Mouse (Mus musculus): ENCODE results near the gene Wdr89.
A peak's percentile ranks its signal among the peaks of the same experiment; 100 is the strongest.
"Not testable (repeated sequence)": the region's sequence is repeated elsewhere in the genome, so short reads cannot be mapped to it uniquely, and the experiment has no call there.

Gene Wdr89

GRCm38 (mm10) chr12:75669258-75670106 lies at the start of gene Wdr89:
TSS of gene Wdr89 (minus strand) at chr12:75669537.
- peak; percentile 100 for DNase-seq (ENCODE audit: low read depth)

DNA sequence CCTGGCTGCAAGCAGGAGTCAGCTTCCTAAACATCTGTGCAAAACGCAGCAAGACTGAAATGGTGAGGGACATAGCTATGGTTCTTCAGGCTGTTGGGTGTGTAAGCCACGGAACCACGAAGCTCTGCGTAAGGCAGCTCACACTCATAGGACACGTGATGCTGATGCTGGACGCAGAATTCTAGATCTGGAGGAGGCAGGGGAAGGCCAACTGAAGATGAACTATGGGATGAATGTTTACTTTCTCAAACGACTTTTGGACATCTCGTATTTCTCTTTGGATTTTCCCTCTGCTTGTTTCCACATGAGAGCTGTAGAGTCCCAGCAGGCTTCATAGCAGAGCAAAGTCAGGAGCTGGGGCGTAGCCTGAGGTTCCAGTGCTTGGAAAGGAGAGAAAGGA lies 44.3 kb upstream of the Wdr89 start:
- no peak for DNase-seq (ENCODE audit: low read depth)

DNA sequence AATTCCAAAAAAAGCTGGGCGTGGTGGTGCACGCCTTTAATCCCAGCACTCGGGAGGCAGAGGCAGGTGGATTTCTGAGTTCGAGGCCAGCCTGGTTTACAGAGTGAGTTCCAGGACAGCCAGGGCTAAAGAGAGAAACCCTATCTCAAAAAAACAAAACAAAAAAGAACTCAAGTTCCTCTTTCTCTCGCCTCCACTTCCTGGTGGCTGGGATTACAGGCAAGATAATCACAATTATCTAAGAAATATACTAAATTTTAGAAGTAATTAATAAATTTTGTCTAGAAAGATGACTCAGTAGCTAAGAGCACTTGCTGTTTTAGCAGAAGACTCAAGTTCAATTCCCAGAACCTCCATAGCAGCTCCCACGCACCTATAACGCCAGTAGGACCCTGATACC lies 43.6 kb upstream of the Wdr89 start:
- DNase-seq (ENCODE audit: low read depth): not testable (repeated sequence)

DNA sequence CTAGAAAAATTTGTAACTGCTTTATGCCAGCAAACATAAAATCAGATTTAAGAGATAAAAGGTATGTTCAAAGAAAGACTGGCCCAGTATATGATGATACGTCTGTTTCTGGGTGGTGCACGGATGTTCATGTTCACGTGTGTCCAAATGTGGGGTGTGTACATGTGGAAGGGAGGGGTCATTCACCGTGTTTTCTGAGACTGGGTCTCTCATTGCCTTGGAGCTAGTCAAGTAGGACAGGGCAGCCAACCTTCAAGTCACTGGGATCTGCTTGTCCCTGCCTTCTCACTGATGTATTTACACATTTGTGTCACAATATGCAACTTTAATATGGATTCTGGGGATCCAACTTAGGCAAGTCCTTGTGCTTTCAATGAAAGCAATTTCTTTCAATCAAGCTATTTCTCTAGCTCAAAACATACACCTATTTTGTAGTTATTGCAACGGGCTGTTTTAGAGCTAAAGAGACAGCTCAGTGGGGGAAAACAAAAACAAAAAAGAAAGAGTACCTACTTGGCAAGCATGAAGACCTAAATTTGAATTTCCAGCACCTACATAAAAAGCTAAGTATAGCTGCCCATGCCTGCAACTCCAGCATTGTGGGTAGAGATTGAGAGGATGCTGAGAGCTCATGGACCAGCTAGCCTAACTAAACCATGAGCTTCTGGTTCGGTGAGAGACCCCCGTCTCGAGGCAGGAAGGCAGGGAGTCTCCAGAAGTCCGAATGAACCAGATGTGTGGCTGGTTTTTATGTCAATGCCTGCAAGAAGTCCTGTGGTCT lies 41.4 kb upstream of the Wdr89 start:
- no peak for DNase-seq (ENCODE audit: low read depth)

DNA sequence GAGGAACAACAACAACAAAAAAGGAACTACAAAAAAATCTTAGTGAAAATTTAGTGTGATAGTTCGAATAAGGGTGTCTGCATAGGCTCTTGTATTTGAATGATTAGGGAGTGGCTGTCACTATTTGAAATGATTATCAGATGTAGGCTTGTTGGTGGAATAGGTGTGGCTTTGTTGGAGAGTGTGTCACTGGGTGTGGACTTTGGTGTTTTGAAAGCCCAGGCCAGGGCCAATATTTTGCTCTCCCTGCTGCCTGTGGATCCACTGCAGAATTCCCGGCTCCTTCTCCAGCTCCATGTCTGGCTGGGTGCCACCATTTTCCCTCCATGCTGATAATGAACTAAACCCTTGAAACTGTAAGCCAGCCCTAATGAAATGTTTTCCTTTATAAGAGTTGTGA lies 40.2 kb upstream of the Wdr89 start:
- DNase-seq (ENCODE audit: low read depth): no peak

DNA sequence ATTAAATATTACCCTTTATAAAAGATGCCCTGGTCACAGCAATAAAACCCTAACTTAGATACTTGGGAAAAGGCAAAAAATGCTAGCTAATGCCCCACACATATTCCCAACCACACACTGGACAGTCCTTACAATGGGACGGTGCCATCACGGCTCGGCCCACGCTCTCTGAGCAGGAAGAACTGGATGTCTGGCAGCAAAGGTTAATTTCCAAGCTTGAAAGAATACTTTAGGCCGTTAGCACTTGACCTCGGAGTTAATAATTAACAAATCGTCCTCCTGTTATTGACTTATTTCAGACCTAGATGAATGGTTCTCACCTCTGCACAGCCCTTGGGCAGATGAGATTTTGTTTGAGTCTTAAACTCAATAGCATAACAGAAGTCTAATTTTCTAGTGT lies 37.3 kb upstream of the Wdr89 start:
- no peak for DNase-seq (ENCODE audit: low read depth)

DNA sequence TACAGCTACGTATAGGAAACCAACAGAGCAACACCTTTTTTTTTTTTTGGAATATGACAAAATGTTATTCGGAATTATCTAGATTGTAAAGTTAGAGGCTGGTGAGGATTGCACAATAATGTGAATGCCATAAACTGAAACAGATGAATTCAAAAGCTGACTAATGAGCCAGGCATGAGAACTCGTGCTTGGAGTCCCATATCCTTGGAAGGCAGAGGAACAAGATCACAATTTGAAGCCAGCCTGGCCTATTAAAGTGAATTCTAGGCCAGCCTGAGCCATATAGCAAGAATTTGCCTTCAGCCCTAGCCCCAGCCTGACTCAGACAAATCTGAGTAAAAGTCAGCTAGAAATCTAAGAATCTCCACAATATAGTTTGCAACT lies 33.4 kb upstream of the Wdr89 start:
- no peak for DNase-seq (ENCODE audit: low read depth)

DNA sequence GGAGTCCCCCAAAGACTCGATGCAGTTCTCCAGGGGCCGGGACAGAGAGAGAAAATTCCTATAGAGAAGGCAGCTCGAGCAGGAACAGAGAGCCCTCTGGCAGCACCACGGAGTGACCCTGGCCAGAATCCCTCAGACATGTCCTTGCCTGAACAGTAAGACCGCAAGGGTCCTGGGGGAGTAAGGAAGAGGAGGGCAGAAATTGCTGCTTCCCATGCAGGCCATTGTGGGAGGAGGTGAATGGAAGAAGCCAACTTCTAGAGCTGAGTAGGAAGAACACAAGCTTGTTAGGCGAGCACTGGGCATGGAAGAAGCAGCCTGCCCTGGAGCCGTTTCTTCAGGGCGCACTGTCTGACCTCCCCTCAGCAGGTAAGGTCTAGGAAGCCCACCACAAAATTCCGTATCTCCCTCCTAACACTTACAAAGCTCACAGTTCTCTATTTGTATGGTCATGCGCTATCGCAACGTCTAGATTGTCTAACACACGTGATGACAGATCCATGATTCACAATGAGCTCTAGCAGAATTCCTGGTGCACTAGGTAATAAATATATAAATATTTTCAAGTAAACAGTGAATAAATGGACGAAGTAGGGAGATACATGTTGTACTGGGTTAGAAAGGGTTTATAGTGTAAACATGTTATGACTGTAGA lies 32.9 kb upstream of the Wdr89 start:
- no peak for DNase-seq (ENCODE audit: low read depth)

DNA sequence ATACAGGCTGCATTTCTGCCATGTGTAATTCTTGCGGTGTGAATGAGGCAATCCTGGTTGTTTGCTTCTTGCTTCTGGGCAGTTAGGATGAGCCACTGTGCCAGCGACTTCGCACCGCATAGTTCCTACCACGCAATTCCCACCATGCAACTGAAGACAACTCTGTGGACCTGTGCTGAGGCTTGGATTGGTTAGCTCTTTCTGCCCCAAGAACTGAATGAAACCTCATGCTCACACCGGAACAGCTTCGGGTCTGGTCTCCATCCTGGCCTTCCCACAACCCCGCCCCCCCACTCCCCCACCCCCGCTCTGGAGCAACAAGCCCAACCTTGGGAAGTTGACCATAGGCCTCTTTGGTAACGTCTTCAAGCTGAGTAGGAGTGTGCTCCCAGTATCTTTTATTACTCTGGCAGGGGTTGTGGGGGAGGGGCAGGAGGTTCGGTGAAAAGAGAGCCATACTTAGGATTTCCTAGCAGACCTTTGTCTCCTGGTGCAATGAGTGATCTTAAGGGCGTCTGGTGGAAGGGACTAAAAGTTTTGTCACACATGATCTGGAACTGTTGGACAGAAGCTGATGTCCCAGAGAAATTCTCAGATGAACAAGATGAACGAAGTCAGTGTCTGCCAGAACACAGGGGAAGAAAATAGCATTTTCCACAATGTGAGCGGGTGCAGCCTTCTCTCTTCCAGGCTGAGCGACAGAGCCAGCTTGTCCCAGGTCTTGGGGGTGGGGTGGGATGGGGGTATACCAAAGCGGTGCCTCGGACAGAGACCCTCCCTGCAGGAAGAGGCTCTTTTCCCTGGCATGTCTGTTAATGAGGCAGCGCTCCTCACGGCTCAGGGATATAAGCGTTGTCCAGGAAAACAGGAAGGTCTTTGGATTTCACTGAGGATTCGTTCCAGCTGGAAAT lies 32.1 kb upstream of the Wdr89 start:
- no peak for DNase-seq (ENCODE audit: low read depth)

DNA sequence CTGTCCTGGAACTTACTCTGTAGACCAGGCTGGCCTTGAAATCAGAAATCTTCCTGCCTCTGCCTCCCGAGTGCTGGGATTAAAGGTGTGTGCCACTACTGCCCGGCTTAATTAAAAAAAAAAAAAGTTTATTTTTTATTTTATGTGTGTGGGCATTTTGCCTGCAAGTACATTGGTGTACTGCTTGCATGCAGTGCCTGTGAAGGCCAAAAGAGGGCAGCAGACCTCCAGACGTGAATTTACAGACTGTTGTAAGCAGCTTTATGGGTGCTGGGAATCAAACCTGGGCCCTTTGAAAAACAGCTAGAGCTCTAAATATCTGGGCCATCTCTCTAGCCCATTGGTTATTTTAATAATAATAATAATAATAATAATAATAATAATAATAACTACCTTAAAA lies 29.4 kb upstream of the Wdr89 start:
- DNase-seq (ENCODE audit: low read depth): no peak

DNA sequence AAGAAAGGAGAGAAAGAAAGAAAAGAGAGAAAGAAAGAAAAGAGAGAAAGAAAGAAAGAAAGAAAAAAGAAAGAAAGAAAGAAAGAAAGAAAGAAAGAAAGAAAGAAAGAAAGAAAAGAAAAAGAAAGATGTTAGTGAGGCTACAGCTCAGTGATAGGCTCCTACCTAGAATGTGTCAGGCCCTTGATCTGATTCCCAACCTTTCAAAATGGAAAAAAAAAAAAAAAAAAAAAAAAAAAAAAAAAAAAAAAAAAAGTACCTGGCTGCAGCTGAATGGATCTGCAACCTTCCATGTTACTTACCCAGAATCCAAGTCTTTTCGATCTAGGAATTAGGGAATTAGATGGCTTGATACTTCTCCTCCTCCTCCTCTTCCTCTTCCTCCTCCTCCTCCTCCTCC lies 26.5 kb upstream of the Wdr89 start:
- not testable (repeated sequence) for DNase-seq (ENCODE audit: low read depth)

DNA sequence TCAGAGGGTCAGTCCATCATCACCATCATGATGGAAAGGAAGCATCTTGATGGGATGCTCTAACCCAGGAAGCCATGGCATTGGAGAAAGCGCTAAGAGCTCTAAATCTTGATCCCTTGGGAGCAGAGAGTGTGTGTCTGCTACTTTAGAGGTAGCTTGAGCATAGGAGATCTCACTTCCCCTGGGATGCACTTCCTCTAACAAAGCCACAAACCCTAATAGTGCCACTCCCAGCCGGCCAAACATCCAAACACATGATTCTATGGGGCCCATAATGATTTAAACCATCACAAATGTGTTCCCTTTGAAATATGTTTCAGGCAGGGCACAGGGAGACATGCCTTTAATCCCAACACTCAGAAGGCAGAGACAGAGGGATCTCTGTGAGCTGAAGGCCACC lies 19.7 kb upstream of the Wdr89 start:
- DNase-seq (ENCODE audit: low read depth): no peak

- no peak for DNase-seq (ENCODE audit: low read depth)
Measured at GRCm38 (mm10) chr12:75687314-75687713, 18.0 kb upstream of the Wdr89 start.

DNA sequence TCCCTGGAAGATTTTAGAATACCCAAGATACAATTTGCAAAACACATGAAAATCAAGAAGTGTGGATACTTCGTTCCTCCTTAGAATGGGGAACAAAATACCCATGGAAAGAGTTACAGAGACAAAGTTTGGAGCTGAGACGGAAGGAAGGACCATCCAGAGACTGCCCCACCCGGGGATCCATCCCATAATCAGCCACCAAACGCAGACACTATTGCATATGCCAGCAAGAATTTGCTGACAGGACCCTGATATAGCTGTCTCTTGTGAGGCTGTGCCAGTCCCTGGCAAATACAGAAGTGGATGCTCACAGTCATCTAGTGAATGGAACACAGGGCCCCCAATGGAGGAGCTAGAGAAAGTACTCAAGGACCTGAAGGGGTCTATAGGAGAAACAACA lies 14.7 kb upstream of the Wdr89 start:
- not testable (repeated sequence) for DNase-seq (ENCODE audit: low read depth)

- no peak for DNase-seq (ENCODE audit: low read depth)
Measured at GRCm38 (mm10) chr12:75683598-75683997, 14.3 kb upstream of the Wdr89 start.

DNA sequence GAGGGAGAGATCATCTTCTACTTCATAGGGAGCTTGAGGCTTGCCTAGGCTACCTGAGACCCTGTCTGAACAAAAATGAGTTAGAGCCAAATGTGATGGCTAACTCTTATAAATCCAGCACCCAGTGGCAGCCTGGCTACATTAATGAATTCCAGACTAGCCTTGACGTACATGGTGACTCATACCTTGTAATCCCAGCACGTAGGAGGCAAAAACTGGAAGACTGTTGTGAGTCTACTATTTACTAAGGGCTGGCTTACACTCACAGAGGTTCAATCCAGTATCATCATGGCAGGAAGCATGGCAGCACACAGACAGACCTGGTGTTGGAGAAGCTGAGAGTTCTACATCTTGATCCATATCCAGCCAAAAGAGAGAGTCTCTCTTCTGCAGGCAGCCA lies 13.5 kb upstream of the Wdr89 start:
- DNase-seq (ENCODE audit: low read depth): no peak

DNA sequence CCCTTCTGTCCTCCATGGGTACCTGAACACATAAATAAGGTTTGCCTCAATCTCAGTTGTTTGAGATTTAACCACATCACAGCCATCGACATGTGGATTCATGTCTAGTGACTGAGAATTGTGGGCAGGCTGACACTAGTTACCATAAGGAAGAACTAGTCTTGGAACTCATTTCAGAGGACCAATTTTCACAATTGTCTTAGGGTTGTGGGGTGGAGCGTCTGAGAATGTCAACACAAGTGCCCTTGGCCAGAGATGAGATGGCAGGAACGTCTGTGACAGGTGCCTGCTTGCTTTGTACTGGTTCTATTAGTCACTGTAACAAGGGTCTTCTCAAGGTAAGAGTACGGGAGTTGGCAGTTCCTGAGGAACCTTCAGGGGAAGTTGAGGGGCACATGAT lies 11.8 kb upstream of the Wdr89 start:
- no peak for DNase-seq (ENCODE audit: low read depth)

DNA sequence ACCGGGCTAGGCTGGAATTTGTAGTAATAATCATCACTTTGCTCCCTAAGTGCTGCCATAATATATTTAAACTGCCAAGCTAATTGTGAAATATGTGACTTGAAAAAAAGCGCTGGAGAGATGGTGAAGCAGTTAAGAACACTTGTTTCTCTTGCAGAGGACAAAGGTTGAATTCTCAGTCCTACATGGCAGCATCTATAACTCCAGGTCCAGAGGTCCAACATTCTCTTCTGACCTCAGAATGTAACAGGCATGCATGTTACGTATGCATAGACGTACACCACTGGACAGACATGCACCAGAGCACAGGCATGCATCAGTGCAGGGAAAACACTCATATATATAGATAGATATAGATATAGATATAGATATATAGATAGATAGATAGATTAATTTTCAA lies 9.1 kb upstream of the Wdr89 start:
- no peak for DNase-seq (ENCODE audit: low read depth)

- DNase-seq (ENCODE audit: low read depth): no peak
Measured at GRCm38 (mm10) chr12:75672630-75673029, 3.3 kb upstream of the Wdr89 start.

DNA sequence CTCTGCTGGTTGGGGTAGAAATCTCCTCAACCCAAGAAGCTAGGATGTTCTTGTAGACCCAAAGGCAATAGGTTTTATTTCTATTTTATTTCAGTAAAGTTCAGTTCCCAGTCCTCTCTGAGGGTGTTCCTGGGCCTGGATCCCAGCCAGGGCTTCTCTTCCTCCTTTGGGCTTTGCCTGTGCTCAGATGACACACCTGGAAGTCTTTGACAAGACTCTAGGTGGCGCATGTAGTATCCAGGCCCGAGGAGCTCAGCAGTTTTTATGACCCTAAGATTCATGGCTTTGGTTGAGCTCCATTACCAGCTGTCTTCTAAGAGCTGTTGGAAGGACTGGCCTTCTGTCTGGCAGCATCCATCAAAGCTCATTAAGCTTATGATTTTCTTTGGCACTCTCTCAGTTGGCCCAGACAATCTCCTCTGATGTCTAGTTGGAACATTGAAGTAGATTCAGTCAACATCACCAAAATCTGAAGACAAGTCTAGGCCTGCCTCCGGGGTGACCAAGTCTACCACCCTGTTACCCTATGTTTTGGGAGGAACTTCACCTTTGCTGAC lies 2.5 kb upstream of the Wdr89 start:
- DNase-seq (ENCODE audit: low read depth): peak; percentile 45

- no peak for DNase-seq (ENCODE audit: low read depth)
Measured at GRCm38 (mm10) chr12:75670611-75671010, 1.3 kb upstream of the Wdr89 start.

GRCm38 (mm10) chr12:75668916-75669257 lies 450 bp downstream of the Wdr89 start:
- no peak for DNase-seq (ENCODE audit: low read depth)

Data from induced T-regulatory cell, adult 2 months (primary cell).